Mouse (Mus musculus) granulocyte monocyte progenitor cell, adult 5-6 weeks (primary cell): ENCODE data around the gene Wwox. TPM values are rescaled to one million over a fixed set of nuclear protein-coding genes. Genes with fewer than 3 reads are reported as not detected.

Experiments used
- ATAC-seq: replicated peaks from 2 replicates; pipeline ENCODE4 v1.8.0; 2016; ENCODE audit warnings: mild to moderate bottlenecking, moderate TSS enrichment, inconsistent platforms; ENCODE audit not compliant: poor library complexity, severe bottlenecking
- total RNA-seq, 2 experiments: library from RNA; stranded (forward) in 1 of 2; stranded (reverse) in 1 of 2; fragments of 200-712, 200-1000 nt in 1 of 2; fragments of >200 nt in 1 of 2; fragmentation: Nextera tagmentation in 1 of 2; gene quantifications; 2 replicates each; pipeline ENCODE4 v1.2.3; 2014 to 2017

The Wwox gene
- 23.3 and 25.5 TPM in 2 replicates for total RNA-seq (2014; fragmentation: Nextera tagmentation)
- 10.9 and 13.6 TPM in 2 replicates for total RNA-seq (2017)

DNA sequence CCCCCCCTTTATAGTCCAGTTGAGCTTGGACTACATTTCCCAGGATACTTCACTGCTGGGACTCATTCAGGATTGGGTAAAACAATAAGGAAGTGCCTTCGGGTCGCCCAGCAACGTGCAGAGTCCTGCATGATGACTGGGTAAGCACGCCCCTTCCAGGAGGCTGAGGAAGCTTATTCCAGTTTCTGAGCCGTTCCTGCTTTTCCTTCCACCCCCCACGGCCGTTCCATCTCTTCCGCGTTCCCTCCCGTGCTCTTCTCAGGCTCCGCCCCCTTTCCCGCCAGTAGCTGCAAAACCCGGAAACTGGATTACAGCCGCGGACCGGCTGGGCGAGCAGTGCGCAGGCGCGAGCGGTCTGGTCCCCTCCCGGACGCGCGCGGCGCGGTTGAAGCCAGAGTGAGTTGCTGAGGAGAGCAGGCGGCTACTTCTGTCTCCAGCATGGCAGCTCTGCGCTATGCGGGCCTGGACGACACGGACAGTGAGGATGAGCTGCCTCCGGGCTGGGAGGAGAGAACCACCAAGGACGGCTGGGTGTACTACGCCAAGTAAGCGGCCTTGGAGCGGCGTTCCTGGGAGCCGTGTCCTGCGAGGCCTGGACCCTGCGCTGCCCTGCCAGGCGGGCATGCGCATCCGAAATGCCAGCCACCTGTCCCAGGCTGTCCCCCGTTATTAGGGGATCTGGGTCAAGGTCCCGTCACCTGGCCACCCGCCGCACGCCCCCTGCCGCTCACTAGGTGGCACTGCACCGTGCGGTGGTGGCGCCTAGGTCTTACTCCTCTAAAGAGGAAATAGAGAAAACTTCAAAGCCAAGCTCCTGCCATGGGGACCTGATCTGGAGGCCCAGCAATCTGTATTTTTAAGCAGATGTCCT is at the start of gene Wwox:
TSS of gene Wwox (plus strand) at position 322 of the 871 bp plus-strand sequence.
- ATAC-seq = peak; percentile 90

DNA sequence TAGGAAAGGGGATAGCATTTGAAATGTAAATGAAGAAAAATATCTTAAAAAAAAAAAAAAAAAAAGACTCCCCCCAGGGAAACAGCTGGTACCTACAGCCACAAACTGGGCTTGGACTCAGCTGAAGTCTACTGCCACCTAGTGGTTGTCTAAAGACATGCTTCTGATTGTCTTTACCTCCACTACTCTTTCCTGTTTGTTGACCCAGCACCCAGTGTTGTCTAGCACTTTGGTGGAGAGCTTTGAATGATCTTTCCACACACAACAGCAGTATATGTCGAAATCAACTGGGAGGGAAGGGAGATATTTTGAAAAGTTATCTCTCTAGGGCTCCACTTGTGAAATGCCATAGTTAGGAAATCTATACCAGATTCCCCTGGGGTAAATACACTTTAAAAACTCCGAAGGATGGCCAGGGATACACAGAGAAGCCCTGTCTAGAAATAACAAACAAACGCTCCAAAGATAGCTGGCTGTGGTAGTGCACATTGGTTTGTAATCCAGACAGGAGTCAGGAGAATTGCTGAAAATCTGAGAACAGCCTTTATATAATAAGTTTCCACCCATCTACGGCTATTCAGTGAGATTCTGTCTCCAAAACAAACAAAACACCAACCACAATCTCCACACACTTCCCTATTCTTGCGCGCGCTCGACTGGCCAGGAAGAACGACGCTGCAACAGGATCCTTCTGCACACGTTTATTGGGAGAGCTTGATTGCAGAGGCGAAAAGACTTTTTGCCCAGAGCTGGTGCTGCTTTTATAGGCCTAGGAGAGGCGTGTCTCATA is 48.8 kb upstream of the Wwox start:
- ATAC-seq = peak; percentile 98

DNA sequence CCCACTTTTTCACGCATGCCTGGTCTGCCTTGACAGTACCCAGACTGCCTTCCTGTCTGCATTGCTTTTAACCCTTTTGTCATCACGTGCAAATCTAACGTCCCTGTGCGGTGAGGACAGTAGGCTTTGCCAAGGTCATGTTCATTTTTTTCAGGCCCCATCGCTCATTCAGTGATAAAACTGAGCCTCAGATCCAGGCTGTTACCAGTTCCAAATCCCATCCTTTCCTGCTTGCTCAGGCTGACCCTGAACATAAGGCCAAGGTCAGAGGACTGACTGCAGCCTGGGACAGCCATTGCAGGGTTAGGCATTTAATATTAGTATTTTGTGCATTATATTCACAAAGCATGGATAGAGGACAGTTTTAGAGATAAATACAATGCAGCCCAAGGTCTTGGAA is 41.1 kb upstream of the Wwox start:
- no peak for ATAC-seq

DNA sequence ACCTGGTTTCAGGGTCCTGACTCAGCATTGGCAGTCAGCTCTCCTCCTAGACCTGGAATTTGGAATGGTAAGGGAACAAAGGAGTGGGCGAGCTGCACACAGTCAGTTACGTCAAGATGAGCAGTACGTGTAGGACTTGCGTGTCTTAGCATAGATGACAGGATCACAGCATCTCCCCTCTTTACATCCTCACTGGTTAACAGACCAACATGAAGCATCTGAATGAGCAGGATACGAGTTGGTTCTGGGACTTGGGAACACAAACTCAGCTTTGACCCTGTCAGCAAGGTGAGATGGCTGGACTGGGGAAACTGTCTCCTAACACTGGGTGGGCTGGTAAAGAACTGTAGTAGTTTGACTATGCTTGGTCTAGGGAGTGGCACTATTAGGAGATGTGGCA is 40.2 kb upstream of the Wwox start:
- ATAC-seq = no peak

DNA sequence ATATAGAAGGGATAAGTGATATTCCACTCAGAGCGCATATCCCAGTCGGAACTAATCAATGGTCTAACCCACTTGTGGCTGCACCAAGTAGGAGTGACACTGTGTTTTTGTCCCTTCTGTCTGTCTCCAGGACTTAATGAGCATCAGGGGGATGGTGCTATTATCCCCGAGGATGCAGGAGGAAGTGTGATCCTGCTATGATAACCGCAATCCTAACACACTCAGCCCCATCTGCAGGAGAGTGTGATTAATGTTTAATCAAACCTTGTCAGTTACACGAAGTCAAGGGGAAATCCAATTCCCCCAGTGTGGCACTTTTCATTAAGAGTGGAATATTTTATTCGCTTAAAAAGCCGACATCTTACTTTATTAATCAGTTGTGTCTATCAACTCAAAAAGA is 37.8 kb upstream of the Wwox start:
- ATAC-seq = no peak

DNA sequence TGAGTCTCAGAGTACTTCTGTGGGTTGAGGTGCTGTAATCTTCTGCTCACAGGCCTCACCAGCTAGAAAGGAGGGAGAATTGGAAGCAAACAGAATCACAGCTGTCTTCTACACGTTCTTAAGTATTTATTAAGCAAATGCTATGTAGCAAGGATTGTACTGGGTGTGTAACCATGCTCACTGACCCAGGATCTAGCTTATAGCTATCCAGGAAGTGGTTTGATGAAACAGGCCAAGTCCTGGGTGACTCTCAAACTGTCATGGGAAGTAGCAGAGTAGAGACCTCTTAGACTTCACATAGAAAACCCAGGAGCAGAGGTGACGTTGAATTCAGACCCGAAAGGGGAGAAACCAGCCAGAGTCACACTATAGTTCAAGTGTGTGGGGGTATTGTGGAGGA is 28.0 kb upstream of the Wwox start:
- peak; percentile 90 for ATAC-seq

DNA sequence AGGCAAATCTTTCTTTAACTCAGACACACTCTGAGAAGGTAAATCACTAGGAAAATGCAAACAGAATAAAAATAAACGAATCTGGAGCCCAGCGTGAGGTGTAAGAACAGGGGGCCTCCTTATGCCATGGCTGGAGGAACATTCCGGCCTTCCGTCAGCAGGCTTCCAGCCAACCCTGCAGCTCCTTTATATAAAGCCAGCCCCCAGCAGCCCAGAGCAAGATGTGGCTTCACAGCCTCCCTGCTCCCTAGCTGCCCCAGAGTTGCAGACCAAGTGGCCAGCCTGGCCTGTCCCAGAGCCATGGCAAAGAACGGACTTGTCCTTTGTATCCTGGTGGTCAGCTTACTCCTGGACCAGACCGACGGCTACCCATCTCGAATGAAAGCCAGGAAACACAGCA is 21.7 kb upstream of the Wwox start, which contains the start of gene Clec3a:
TSS of gene Clec3a (plus strand) at position 301 of the 400 bp plus-strand sequence.
- ATAC-seq = no peak

DNA sequence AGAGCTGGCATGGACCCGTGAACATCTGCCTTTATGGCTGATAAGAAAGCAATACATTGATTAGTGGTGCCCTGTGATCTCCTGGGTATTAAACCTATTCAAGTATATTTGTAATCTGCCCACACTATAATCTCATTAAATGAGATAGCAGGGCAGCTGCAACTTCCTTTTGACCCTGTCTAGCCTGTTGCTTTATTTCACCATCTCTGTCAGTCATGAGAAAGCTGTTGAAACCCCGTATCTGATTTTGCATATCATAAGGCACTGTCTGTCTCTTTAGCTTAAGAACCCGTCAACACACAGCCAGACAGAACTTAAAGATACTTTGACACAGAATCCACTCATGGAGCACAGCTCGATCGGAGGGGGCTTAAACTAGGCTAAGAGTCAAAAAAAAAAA is 21.0 kb upstream of the Wwox start:
- ATAC-seq = peak; percentile 79

DNA sequence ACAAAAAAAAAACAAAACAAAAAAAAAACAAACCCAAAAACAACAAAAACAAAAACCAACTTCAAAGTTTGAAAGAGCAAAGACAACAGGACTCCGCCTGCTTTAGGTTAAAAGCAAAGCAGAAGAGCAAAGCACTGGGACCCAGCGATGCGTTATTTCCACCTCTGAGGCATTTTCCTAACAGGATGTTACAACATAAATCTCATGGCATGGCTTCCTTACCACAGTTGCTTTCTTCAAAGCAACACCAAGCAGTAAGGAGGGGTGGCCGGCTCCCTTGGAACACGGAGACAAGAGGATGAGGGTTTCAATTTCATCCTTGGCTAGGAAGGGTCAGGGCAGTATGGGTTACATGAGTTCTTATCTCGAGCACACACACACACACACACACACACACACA is 20.6 kb upstream of the Wwox start:
- ATAC-seq = peak; percentile 95

DNA sequence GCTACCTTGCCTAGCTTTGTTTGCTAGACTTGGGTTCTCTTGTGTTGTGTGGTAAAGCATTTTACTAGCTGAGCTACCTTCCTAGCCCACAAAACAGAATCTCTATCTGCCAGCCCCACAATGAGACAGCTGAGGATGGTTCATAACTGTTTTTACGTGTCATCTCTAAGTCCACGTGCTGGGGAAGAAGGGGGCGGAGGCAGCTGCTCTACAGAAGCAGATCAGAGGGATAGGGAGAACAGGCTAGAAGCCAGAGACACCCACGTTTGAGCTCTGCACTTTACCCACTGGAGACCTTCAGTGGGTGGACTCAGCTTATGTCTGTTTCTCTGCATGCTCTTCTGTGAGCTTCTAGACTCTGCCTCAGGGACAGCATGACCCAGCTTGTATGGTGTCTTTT is 17.9 kb upstream of the Wwox start:
- ATAC-seq = no peak

DNA sequence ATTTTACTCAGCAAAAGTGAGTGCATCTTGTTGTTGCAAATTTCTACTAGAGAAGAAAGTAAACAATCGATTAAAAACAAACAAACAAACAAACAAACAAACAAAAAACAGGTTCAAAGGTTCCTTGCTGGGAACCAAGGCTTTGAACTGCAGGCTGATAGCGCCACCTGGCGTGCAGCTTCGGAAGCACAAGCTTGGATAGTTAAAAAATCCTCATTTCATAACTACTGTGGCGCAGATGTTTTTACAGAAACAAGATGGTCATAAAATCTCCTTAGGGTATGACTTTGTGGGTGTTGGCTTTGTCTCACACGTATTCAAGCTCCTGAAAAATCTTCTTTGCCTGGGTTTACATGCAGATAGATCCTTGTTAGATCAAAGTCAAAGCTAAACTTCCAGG is 1.2 kb upstream of the Wwox start:
- peak; percentile 24; the same call in 1 of the 2 replicates for ATAC-seq

DNA sequence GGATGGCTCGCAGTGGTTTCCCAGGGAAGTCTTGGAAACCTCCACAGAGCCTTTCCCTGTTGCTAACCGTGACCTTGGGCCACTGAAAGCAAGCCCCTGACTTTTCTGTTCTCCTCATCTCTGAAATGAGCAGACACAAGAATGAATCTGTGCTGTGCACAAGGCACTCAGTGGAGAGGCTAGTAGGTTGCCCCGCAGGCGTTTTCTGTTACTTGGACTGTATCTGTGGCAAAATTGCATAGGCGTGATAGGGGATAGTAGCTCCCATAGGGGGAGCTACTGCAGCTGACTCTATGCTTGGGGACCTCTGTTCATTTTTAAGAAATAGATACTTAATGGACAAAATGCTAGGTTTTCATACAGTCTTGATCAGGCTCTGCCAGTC is 742 bp downstream of the Wwox start:
- ATAC-seq = no peak

DNA sequence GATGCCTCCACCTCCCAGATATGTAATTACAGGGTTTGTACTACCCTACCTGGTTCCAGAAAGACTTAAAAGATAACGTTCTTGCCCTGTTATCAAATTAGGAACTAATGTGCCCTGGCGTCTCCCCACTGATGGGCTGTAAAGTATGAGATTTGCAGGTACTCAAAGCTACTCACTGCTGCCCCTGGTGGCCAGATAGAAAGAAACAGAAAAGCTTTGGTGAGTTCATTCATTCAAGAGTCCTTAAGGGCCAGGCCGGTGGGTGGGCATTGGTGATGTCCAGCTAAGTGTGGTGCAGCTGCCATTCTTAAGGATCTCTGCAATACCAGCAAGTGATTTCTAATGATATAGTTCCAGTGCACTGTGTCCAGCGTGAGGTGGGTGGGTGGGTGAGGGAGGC is 2.2 kb downstream of the Wwox start:
- no peak for ATAC-seq

DNA sequence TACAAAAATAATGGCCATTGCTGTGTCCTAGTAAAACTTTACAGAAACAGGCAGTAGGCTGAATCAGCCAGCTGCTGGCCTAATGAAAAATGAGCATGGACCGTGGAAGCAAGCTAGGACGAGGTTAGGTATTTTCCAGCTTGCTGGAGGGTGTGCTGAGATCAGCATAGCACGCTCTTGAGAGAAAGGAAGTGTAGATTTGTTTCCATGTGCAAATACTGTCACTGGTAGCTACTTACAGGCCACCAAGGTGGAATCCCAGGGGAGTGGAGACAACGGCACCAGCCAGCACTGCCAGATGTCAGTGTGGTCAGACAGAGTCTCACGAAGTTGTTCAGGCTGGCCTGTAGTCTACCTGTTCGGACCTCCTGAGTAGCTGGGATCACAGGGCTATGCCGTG is 7.4 kb downstream of the Wwox start:
- ATAC-seq = no peak

DNA sequence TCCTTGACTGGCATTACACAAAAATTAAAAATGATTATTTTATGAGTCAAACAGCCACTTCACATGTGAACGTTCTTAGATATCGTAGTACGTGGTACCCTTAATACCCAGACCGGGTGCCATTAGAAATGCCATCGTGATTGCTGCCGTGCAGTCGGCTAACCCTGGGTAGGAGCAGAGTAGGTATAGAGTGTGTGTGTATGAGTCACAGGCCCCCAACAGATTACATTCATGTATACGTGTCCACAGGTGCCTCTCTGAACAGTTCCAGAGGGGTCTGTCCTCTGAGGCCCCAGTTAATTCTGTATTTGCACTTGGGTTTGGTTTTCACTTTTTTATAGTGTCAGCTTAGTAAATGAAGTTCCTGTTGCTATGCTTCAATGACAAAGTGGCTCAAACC is 12.8 kb downstream of the Wwox start:
- ATAC-seq = no peak

DNA sequence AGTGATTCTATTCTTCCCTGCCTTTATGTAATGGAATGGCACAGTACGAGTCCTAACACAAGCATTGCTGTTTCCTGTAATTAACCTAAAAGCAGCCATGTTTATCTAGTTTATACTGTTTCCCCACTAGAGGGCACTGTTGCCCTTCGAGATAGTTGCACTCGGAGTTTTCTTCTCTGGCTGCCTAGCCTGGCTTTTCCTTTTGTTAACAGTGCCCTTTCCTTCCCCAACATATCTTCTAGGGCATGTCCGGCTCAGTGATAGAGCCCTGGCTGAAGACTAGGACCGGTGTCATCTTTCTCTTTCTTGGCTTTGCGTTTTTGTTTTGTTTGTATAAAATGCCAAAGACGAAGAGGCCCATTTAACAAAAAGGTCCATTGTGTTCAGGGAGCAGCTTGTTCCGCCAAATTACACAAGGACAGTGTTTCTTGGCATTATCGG is 13.3 kb downstream of the Wwox start:
- peak; percentile 91 for ATAC-seq

DNA sequence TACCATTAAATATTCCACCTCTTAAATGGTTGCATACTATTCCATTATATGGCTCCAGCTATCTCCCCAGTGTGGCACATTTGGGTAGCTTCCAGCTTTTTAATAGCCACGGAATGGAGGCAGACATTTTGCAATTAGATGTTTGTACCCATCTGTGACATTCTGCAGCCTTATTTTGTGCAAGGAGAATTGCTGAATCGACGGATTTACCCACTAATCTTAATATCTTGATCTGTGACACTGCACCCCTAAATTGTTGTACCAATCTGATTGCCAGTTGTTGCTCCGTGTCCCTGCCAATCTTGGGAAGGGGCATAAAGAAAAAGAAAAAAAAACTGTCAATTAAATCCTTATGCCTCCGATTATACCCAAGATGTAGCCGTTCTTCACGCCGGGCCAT is 15.8 kb downstream of the Wwox start:
- no peak for ATAC-seq

DNA sequence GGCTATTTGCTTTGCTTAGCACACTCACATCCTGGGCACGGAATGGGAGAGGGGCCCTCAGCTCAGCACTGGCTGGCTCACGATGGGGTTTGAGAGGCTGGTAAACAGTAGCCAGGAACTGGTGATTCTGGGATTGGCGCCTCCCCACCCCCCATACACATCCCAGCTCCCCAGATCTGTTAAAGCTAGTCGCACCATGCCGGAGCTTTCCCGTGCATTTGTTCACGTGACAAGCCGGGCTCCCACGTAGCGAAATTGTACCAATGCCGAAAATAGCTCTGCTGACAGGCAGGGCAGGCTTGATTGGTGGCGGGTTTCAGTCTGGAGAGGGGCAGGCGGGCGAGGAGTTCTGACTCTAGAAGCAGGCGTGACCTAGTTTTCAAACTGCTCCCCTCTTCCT is 16.5 kb downstream of the Wwox start:
- no peak for ATAC-seq

DNA sequence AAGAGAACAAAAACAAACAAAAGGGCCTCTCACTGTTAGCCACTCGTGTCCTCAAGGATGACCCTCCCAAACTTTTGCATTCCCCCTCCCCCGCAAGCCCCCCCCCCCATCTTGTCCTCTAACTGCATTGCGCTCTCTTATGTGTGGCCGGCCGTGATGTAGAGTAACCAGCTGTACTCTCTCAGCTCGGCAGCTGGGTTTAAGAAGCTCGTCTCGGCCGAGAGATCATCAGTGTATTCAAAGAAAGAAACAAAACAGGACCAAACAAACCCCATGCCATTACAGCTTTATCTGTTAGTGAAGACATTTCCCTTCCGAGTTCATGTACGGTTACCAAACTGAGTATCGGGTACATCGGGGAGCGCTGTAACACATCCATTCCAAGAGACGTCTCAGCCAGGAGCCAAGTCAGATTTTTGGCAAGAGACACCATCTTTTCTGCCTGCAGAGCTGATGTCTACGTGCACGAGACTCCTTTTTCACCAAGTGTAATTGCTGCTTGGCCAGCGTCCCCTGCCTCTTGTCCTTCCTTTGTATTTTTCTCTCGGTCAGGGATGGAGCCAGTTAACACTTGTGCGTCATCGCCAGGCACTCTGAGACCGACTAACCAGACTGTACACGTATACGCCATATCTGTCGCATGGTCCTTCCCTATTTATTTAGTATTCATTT is 18.8 kb downstream of the Wwox start:
- ATAC-seq = no peak

DNA sequence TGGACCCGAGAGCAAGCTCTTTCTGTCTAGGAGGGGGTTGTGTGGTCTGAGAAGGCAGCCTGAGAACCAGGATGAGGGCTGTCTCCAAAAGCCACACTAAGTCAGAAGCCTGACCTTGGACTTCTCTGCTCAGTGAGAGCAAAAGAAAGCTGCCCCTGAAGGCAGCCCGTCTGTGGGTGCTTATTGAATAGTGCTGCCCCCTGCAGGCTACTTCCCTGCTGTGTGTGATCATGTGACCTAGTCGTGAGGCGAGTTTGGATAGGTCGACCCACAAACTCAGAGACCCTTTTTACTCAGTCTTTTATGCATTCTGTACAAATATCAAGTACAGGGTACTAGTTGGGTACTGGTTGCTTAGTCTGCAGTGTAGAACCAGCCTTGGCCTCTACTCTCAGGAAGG is 21.1 kb downstream of the Wwox start:
- peak; percentile 53; the same call in 1 of the 2 replicates for ATAC-seq

DNA sequence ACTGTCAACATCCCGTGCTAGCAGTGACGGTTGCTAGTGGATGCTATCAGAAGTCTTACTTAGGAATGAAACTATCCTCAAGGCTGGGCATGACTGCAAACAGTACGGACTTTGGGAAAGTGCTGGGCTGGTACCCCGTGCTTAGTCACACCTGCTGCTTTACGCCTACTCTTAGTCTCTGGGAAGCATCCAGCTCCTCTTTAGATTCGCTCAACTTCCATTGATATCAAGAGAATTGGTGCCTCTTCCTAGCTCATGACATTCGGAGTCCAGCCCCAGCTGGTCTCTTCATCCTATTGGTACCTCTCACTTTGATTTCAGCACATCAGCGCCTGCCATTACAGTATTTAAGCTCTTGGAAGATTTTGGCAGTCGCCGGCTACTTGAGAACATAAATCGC is 23.1 kb downstream of the Wwox start:
- no peak for ATAC-seq
